Mouse (Mus musculus) bone marrow, adult 2 months (tissue): ENCODE results near the gene Fth1. TPM values are rescaled to one million over a fixed set of nuclear protein-coding genes. Genes with fewer than 3 reads are reported as not detected.

Source experiments
- H3K27ac ChIP-seq: fragments of 200-500 bp; 2 replicates; pipeline ENCODE4 v1.5.1; 2012; ENCODE audit warnings: low read depth, mild to moderate bottlenecking, control low read depth, inconsistent platforms, low read length; ENCODE audit not compliant: control insufficient read depth, poor library complexity, insufficient read depth
- H3K4me1 ChIP-seq: fragments of 200-500 bp; 2 replicates; pipeline ENCODE4 v1.6.1; 2011; ENCODE audit warnings: low read length; ENCODE audit not compliant: control insufficient read depth, insufficient read depth
- H3K4me3 ChIP-seq: fragments of 200-500 bp; replicated peaks from 2 replicates; pipeline ENCODE3; 2011; ENCODE audit warnings: mild to moderate bottlenecking, low read depth, low read length, control low read depth; ENCODE audit not compliant: control insufficient read depth
- CTCF ChIP-seq: fragments of 200-500 bp; IDR thresholded peaks from 2 replicates; pipeline ENCODE4 v1.5.1; 2011; ENCODE audit warnings: low read length, control low read depth; ENCODE audit not compliant: control insufficient read depth, insufficient read depth
- POLR2A ChIP-seq: fragments of 200-500 bp; IDR thresholded peaks from 2 replicates; pipeline ENCODE4 v1.6.1; 2011; ENCODE audit warnings: low read depth, mild to moderate bottlenecking, control low read depth, low read length, borderline replicate concordance; ENCODE audit not compliant: control insufficient read depth
- WGBS: fragments of 180-500 bp; shearing (Covaris S2); methylation state at CpG from one replicate; pipeline ENCODE4 v1.1.7; 2018; 5-methylcytosine and 5-hydroxymethylcytosine counted together
- polyA plus RNA-seq: library from polyadenylated mRNA; stranded (reverse); fragments of >200 nt; gene quantifications from 2 replicates; pipeline ENCODE4 v1.2.4, GENCODE M21; 2011; ENCODE audit warnings: low replicate concordance; ENCODE audit not compliant: missing spikeins, insufficient read depth, insufficient read length

Fth1 gene
- polyA plus RNA-seq, 1 experiment, result 1,509 TPM

DNA sequence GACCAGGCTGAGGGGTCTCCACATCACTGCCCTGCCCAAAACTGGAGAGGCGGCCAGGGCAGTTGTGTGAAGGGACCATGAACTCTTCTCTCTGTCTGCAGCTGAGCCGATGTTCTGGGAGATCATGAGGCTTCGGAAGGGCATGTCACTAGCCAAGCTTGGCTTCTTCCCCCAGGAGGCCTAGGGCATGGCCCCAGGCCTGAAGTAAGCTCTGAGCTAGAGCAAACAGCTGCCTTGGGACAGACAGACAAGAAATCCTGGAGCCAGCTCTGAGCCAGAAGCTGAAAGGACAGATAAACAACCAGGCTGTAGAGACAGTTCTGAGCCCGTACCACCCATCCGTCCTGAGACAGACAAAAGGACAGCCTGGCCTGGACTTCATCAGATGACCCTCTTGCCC lies 54.0 kb downstream of the Fth1 start:
- 88% methylated on average over 5 of the region's 5 CpGs for WGBS
- Histone ChIP-seq H3K27ac (no peak overlapping the region), H3K4me3 (no peak overlapping the region), H3K4me1 (no peaks in the 10 kb centered on the region)
- no peak for TF ChIP-seq CTCF
- TF ChIP-seq POLR2A, result no peak

Other genes starting within 250 kb of the Fth1 start
- not detected in 2 replicates for gene Scgb2a2, start 133.0 kb upstream of the Fth1 start, polyA plus RNA-seq
- gene Incenp, start 81.0 kb upstream of the Fth1 start, polyA plus RNA-seq, result 277 and 301 TPM in 2 replicates
- not detected in 2 replicates for gene Best1, start 21.0 kb downstream of the Fth1 start, polyA plus RNA-seq
- 89.7 and 115 TPM in 2 replicates for gene Rab3il1, start 21.1 kb downstream of the Fth1 start, polyA plus RNA-seq
- gene Fads3, start 61.0 kb downstream of the Fth1 start, polyA plus RNA-seq, result 6.6 and 12.5 TPM in 2 replicates
- 10.1 and 17.5 TPM in 2 replicates for gene Fads2, start 121.1 kb downstream of the Fth1 start, polyA plus RNA-seq
- 20.9 and 24.8 TPM in 2 replicates for gene Fads1, start 202.3 kb downstream of the Fth1 start, polyA plus RNA-seq
- gene Tmem258, start 223.4 kb downstream of the Fth1 start, polyA plus RNA-seq, result 54.6 and 126 TPM in 2 replicates
- 64.3 and 77.3 TPM in 2 replicates for gene Fen1, start 223.6 kb downstream of the Fth1 start, polyA plus RNA-seq